Mouse (Mus musculus) heart, adult 18-20 months (tissue): Measurements from ENCODE around the gene Cyp1b1. TPM values are rescaled to one million over a fixed set of nuclear protein-coding genes. Genes with fewer than 3 reads are reported as not detected.

Experiments
- DNase-seq, 2 experiments: peaks; one replicate each; pipeline ENCODE4 v3.0.0; 2021 to 2022; ENCODE audit warnings: mixed read lengths in 1 of 2
- total RNA-seq, 2 experiments: library from RNA; stranded (reverse); gene quantifications; 2 replicates each; pipeline ENCODE4 v1.2.3; 2021

Cyp1b1 gene
- total RNA-seq, 2 experiments from 2014 or later = 6.2 to 11.0 TPM

- peak; percentile 43 to 64 for DNase-seq
These were observed 1.1 kb downstream of the Cyp1b1 start for GRCm38 (mm10) chr17:79713643-79714367.

- peak; percentile 14 to 55 for DNase-seq
These were observed 1.6 kb downstream of the Cyp1b1 start for GRCm38 (mm10) chr17:79713276-79713642.

GRCm38 (mm10) chr17:79712536-79712935 is 2.3 kb downstream of the Cyp1b1 start:
- peak in 1 of 2 experiments; percentile 29 for DNase-seq

GRCm38 (mm10) chr17:79711944-79712343 is 2.9 kb downstream of the Cyp1b1 start:
- DNase-seq = no peak

- no peak for DNase-seq
These were observed 4.5 kb downstream of the Cyp1b1 start for GRCm38 (mm10) chr17:79710246-79710842.

GRCm38 (mm10) chr17:79709718-79710117 is 5.1 kb downstream of the Cyp1b1 start:
- no peak for DNase-seq

- DNase-seq = peak in 1 of 2 experiments; percentile 25
These were observed 6.7 kb downstream of the Cyp1b1 start for GRCm38 (mm10) chr17:79708168-79708567.

- peak; percentile 33 to 39 for DNase-seq
These were observed 9.0 kb downstream of the Cyp1b1 start for GRCm38 (mm10) chr17:79705671-79706455.

- DNase-seq = peak in 1 of 2 experiments; percentile 20
These were observed 14.0 kb downstream of the Cyp1b1 start for GRCm38 (mm10) chr17:79700871-79701270.

- peak in 1 of 2 experiments; percentile 42 for DNase-seq
These were observed 15.7 kb downstream of the Cyp1b1 start for GRCm38 (mm10) chr17:79699197-79699596.

- DNase-seq = no peak
These were observed 19.3 kb downstream of the Cyp1b1 start for GRCm38 (mm10) chr17:79695541-79695940.

- DNase-seq = no peak
These were observed 19.8 kb downstream of the Cyp1b1 start for GRCm38 (mm10) chr17:79695106-79695505.

- DNase-seq = no peak
These were observed 44.0 kb downstream of the Cyp1b1 start for GRCm38 (mm10) chr17:79670837-79671236.

- DNase-seq = no peak
These were observed 50.8 kb downstream of the Cyp1b1 start for GRCm38 (mm10) chr17:79664106-79664417.

- DNase-seq = peak in 1 of 2 experiments; percentile 45
These were observed 51.3 kb downstream of the Cyp1b1 start for GRCm38 (mm10) chr17:79663393-79664105.

- DNase-seq = peak in 1 of 2 experiments; percentile 9
These were observed 53.0 kb downstream of the Cyp1b1 start for GRCm38 (mm10) chr17:79661848-79662247.

- peak; percentile 54 to 88 for DNase-seq
These were observed 53.5 kb downstream of the Cyp1b1 start for GRCm38 (mm10) chr17:79661387-79661786.

GRCm38 (mm10) chr17:79658863-79659262 is 56.0 kb downstream of the Cyp1b1 start:
- no peak for DNase-seq

- no peak for DNase-seq
These were observed 56.4 kb downstream of the Cyp1b1 start for GRCm38 (mm10) chr17:79658452-79658851.

GRCm38 (mm10) chr17:79657785-79658184 is 57.1 kb downstream of the Cyp1b1 start:
- no peak for DNase-seq

GRCm38 (mm10) chr17:79654187-79654586 is 60.7 kb downstream of the Cyp1b1 start:
- DNase-seq = no peak

GRCm38 (mm10) chr17:79653171-79653570 is 61.7 kb downstream of the Cyp1b1 start:
- no peak for DNase-seq
